Mouse (Mus musculus) embryonic facial prominence, embryonic 15.5 days (tissue): ENCODE results near the gene Mcu. TPM values are rescaled to one million over a fixed set of nuclear protein-coding genes. Genes with fewer than 3 reads are reported as not detected.

Experiments used
- ATAC-seq: fragments of 200-750 bp; cut with Nextera tagmentation; 2 replicates; pipeline ENCODE4 v1.8.0; 2017; ENCODE audit warnings: low read depth, moderate TSS enrichment; ENCODE audit not compliant: insufficient number of reproducible peaks, low FRiP score, low TSS enrichment
- H3K27ac ChIP-seq: fragments of 300-500 bp; sonication (generic); replicated peaks from 2 replicates; pipeline ENCODE4 v1.5.1; 2015; ENCODE audit warnings: mild to moderate bottlenecking, inconsistent platforms
- H3K27me3 ChIP-seq: fragments of 300-500 bp; sonication (generic); 2 replicates; pipeline ENCODE4 v1.6.1; 2015; ENCODE audit warnings: inconsistent platforms
- H3K36me3 ChIP-seq: fragments of 300-500 bp; sonication (generic); 2 replicates; pipeline ENCODE4 v1.6.1; 2015; ENCODE audit warnings: mild to moderate bottlenecking, inconsistent platforms
- H3K4me1 ChIP-seq: fragments of 300-500 bp; sonication (generic); 2 replicates; pipeline ENCODE4 v1.6.1; 2015; ENCODE audit warnings: inconsistent platforms
- H3K4me2 ChIP-seq: fragments of 300-500 bp; sonication (generic); replicated peaks from 2 replicates; pipeline ENCODE4 v1.6.1; 2015; ENCODE audit warnings: mild to moderate bottlenecking, inconsistent platforms
- H3K4me3 ChIP-seq: fragments of 300-500 bp; sonication (generic); replicated peaks from 2 replicates; pipeline ENCODE4 v1.5.1; 2015; ENCODE audit warnings: mild to moderate bottlenecking, inconsistent platforms
- H3K9ac ChIP-seq: fragments of 300-500 bp; sonication (generic); 2 replicates; pipeline ENCODE4 v1.6.1; 2015; ENCODE audit warnings: inconsistent platforms
- H3K9me3 ChIP-seq: fragments of 300-500 bp; sonication (generic); replicated peaks from 2 replicates; pipeline ENCODE4 v1.6.1; 2016; ENCODE audit warnings: inconsistent platforms
- WGBS: fragments of 180-500 bp; shearing (Covaris S2); methylation state at CpG from one replicate; pipeline ENCODE4 v1.1.7; 2015; 5-methylcytosine and 5-hydroxymethylcytosine counted together
- polyA plus RNA-seq: library from polyadenylated mRNA; unstranded; fragments of >200 nt; fragmentation: Nextera tagmentation; extraction: Ambion mirVana; gene quantifications from 2 replicates; pipeline ENCODE4 v1.2.1, GENCODE M21; 2015

Gene Mcu
- polyA plus RNA-seq, 1 experiment from 2014 or later = 40.7 TPM

DNA sequence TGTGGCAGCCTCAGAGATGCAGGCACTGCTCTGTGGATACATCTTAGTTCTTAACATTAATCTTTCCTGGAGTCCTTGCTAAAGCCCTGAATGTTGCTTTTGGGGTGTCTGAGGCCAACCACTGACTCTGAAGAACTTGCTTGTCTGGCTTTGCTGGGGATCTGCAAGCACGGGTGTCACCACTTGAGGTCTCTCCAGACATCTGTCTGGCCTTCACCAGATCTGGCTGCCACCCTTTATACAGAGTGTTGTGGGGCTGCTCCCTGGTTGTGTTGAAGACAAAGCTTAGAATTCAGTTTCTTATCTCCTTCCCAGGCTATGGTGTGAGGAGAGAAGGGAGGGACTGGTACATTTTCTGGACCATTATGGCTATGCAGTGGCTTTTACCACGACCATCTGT is 122.4 kb downstream of the Mcu start:
- Histone ChIP-seq H3K9me3 (no peaks in the 10 kb centered on the region), H3K27me3 (no peaks in the 10 kb centered on the region), H3K9ac (no peak overlapping the region), H3K4me3 (no peak overlapping the region), H3K27ac (no peak overlapping the region), H3K4me2 (no peak overlapping the region), H3K36me3 (no peaks in the 10 kb centered on the region), H3K4me1 (no peaks in the 10 kb centered on the region)
- 50% methylated on average over 2 of the region's 2 CpGs for WGBS
- no peak for ATAC-seq

DNA sequence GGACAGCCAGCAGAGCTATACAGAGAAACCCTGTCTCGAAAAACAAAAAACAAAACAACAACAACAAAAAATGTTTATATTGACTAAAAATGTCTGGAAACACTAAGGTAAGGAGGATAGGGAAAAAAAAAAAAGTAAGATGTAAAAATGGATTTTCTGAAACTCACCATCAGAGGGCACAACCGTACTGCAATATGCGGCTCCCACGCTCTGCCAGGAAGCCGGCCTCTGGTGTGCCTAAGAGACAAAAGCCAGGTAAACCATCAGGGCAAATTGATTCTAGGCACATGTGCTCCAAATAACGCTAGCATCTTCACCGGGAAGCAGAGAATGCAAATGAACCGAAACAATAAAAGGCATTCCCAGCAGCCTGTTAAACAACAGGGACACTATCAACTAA is 125.6 kb downstream of the Mcu start:
- ATAC-seq = no peak

DNA sequence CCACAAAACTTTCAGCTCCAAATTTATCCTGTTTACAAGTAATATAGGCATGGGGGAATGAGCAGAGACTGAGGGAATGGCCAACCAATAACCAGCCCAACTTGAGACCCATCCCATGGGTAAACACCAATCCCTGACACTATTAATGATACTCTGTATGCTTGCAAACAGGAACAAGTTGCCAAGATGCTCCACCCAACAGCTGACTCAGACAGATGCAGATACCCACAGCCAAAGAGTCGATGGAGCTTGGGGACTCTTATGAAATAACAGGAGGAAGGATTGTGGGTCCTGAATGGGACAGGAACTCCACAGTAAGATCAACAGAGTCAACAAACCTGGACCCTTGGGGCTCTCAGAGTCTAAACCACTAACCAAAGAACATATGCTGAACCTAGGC is 127.1 kb downstream of the Mcu start:
- Histone ChIP-seq H3K4me1 (no peaks in the 10 kb centered on the region), H3K9ac (no peak overlapping the region), H3K27ac (no peak overlapping the region), H3K36me3 (peaks cover 3% of the 10 kb centered on the region; the same call in 1 of the 2 replicates), H3K4me3 (no peak overlapping the region), H3K27me3 (no peaks in the 10 kb centered on the region), H3K4me2 (no peak overlapping the region), H3K9me3 (no peaks in the 10 kb centered on the region)
- no peak for ATAC-seq
- WGBS = 79% methylated on average over 1 of the region's 1 CpGs

More for the DNA sequence above, 125.6 kb downstream of the Mcu start:
- Histone ChIP-seq H3K27me3 (no peaks in the 10 kb centered on the region), H3K4me3 (no peak overlapping the region), H3K9me3 (no peaks in the 10 kb centered on the region), H3K27ac (no peak overlapping the region), H3K4me2 (no peak overlapping the region), H3K9ac (no peak overlapping the region), H3K36me3 (peaks cover 3% of the 10 kb centered on the region; the same call in 1 of the 2 replicates), H3K4me1 (no peaks in the 10 kb centered on the region)
- WGBS = 81% methylated on average over 8 of the region's 8 CpGs

DNA sequence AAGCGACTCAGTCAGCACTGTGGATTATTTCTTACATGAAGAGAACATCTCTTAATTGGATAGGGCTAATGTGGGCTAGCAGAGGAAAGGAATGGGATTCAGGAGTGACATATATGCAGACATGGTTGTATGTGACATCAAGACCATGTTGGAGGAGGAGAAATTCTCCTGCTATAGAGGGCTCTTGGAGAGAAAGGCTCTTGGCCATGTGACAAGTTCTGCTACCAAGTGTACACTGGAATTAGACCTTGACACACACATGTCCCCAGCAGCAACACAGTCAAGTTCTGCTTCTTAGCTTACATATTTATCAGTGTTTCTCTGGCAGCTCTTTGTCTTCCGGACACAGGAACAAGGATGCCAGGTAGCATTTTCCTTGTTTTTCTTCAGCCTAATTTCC is 129.1 kb downstream of the Mcu start:
- peaks cover 3% of the 10 kb centered on the region; the same call in 1 of the 2 replicates for H3K36me3 ChIP-seq
- H3K27me3 ChIP-seq = no peaks in the 10 kb centered on the region
- H3K4me1 ChIP-seq = no peaks in the 10 kb centered on the region
- no peak overlapping the region for H3K4me2 ChIP-seq
- no peak for ATAC-seq
- no peak overlapping the region for H3K4me3 ChIP-seq
- no peak overlapping the region for H3K27ac ChIP-seq
- 90% methylated on average over 2 of the region's 2 CpGs for WGBS
- H3K9ac ChIP-seq = no peak overlapping the region
- no peaks in the 10 kb centered on the region for H3K9me3 ChIP-seq

DNA sequence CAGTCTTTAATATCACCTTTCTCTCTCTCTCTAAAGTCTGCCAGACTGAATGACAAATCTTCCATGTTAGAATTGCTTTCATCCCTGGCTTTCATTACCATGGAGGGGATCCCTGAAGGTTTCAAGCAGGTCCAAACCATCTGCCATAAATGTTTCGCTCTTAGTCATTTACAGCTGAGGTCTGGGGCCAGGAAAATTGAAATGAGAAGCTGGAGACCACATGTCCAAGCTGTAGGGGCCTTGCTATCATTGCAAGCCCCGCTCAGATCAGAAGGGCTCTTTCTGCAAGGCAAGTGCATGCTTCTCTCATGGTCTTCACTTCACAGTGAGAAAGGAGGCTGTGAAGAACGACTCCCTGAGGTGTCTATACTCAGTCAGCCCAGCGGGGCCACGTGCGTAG is 132.2 kb downstream of the Mcu start:
- 0 out of 2 replicates have a peak, but pooled peaks have one; percentile 39 for ATAC-seq
- H3K36me3 ChIP-seq = peaks cover 3% of the 10 kb centered on the region; the same call in 1 of the 2 replicates
- H3K9ac ChIP-seq = no peak overlapping the region
- H3K4me3 ChIP-seq = no peak overlapping the region
- H3K4me2 ChIP-seq = no peak overlapping the region
- H3K9me3 ChIP-seq = no peaks in the 10 kb centered on the region
- WGBS = 68% methylated on average over 6 of the region's 6 CpGs
- no peaks in the 10 kb centered on the region for H3K27me3 ChIP-seq
- H3K27ac ChIP-seq = no peak overlapping the region
- H3K4me1 ChIP-seq = no peaks in the 10 kb centered on the region

DNA sequence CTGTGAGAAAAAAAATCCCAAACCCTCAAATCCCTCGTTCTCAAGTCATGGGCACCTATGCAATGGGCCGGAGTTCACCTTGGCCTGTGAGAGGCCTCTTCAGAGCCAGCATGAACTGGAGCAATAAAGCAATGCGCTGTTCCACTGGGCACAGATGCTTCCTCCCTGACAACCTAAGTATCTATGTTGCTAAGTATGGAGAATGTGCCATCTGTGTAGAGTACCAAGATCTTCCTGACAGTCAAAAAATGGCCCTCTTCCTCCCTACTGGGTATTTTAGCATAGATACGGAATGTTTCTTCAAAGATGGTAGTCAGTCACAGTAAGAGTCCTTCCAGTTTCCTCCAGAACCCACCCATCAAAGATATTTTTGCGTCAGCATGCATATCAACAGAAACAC is 135.1 kb downstream of the Mcu start:
- no peak for ATAC-seq
- H3K4me3 ChIP-seq = no peak overlapping the region
- 0 out of 2 replicates have a peak, but pooled peaks cover 2% of the 10 kb centered on the region for H3K36me3 ChIP-seq
- no peaks in the 10 kb centered on the region for H3K4me1 ChIP-seq
- no peak overlapping the region for H3K9ac ChIP-seq
- no peak overlapping the region for H3K4me2 ChIP-seq
- H3K27me3 ChIP-seq = no peaks in the 10 kb centered on the region
- 95% methylated on average over 5 of the region's 5 CpGs for WGBS
- no peaks in the 10 kb centered on the region for H3K9me3 ChIP-seq
- H3K27ac ChIP-seq = no peak overlapping the region

DNA sequence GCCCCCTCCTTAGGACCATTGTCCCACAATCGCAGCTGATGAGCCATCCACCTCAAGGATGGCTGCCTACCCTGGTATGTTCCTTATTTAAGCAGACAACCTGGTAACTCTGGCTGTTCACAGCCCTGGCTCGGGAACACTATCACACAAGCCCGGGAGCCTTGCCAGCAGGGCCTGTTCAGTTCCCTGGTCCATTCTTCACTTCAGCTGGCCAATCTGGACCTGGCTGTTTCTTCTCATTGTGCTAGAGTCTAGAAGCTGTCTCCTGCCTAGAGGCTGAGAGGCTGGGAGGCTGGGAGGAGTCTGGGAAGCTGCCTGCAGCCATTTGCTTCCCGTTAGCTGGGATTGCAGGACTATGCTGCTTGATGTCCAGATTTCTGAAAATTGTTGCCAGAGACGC is 146.0 kb downstream of the Mcu start:
- Histone ChIP-seq H3K4me3 (no peak overlapping the region), H3K4me1 (0 out of 2 replicates have a peak, but pooled peaks cover 4% of the 10 kb centered on the region), H3K27me3 (no peaks in the 10 kb centered on the region), H3K9ac (no peak overlapping the region), H3K4me2 (no peak overlapping the region), H3K9me3 (no peaks in the 10 kb centered on the region), H3K27ac (no peak overlapping the region), H3K36me3 (no peaks in the 10 kb centered on the region)
- no peak for ATAC-seq
- WGBS = 60% methylated on average over 5 of the region's 5 CpGs

DNA sequence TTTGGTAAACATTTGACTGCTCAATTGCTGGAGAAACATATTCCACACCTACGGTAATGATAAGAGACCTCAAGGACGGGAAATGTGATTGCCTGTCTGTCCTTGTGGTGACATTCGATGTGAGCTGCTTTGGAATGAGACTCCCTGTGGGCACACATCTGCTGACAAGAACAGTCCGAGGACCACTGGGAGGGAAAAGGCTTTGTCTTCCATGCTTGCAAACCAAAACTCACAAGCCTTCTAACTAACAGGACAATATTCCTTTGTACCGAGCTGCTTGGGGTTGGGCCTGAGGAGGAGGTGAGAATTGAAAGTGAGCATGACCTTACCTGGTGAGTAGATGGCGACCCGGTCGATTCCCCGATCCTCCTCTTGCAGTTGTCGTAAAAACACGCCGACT is 149.2 kb downstream of the Mcu start:
- WGBS = 85% methylated on average over 12 of the region's 12 CpGs
- H3K4me1 ChIP-seq = 0 out of 2 replicates have a peak, but pooled peaks cover 4% of the 10 kb centered on the region
- no peak overlapping the region for H3K4me2 ChIP-seq
- no peak overlapping the region for H3K4me3 ChIP-seq
- no peak overlapping the region for H3K27ac ChIP-seq
- H3K9me3 ChIP-seq = no peaks in the 10 kb centered on the region
- no peaks in the 10 kb centered on the region for H3K36me3 ChIP-seq
- H3K27me3 ChIP-seq = no peaks in the 10 kb centered on the region
- no peak overlapping the region for H3K9ac ChIP-seq
- ATAC-seq = no peak

DNA sequence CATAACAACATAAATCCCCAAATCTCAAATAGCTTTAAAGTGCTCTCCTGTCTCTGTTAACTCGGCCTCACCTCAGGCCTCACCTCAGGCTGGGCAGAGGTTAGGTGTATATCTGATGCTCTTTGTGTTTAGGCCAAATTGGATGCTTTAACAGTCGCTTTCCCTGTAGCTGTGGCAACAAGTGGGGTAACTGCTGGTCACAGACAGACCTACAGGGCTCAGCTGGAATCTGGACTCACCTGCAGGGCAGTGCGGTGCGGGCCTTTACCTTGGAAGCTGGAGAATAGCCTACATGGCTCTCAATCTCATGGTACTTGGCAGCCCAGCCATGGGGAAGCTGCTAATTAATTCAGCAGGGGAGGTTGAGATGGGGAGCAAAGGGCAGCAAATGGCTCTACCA is 149.9 kb downstream of the Mcu start:
- no peaks in the 10 kb centered on the region for H3K36me3 ChIP-seq
- H3K27me3 ChIP-seq = no peaks in the 10 kb centered on the region
- 0 out of 2 replicates have a peak, but pooled peaks cover 4% of the 10 kb centered on the region for H3K4me1 ChIP-seq
- H3K4me2 ChIP-seq = no peak overlapping the region
- H3K27ac ChIP-seq = no peak overlapping the region
- ATAC-seq = no peak
- 63% methylated on average over 4 of the region's 4 CpGs for WGBS
- no peak overlapping the region for H3K4me3 ChIP-seq
- no peaks in the 10 kb centered on the region for H3K9me3 ChIP-seq
- H3K9ac ChIP-seq = no peak overlapping the region

DNA sequence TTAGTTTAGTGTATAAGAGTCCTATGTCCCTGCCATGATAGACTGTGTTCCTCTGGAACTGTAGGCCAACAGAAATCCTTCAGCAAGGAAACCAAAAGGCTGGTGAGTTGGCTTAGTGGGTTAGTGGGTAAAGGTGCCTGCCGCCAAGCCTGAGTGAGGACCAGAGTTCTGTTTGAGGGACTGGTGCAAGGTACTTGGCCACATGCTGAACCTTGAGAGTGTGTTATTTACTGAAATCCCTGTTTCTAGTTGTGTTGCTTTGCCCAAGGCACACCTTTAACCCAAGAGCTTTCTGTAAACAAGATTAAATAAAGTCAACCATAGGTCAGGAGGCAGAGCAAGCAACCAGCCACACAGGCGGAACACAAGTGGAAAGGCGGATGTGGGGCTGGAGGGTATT is 150.9 kb downstream of the Mcu start:
- Histone ChIP-seq H3K27me3 (no peaks in the 10 kb centered on the region), H3K9me3 (no peaks in the 10 kb centered on the region), H3K4me1 (0 out of 2 replicates have a peak, but pooled peaks cover 2% of the 10 kb centered on the region), H3K27ac (no peak overlapping the region; the same call in 1 of the 2 replicates), H3K4me2 (no peak overlapping the region), H3K36me3 (no peaks in the 10 kb centered on the region), H3K9ac (no peak overlapping the region), H3K4me3 (no peak overlapping the region)
- 74% methylated on average over 3 of the region's 3 CpGs for WGBS
- no peak for ATAC-seq

DNA sequence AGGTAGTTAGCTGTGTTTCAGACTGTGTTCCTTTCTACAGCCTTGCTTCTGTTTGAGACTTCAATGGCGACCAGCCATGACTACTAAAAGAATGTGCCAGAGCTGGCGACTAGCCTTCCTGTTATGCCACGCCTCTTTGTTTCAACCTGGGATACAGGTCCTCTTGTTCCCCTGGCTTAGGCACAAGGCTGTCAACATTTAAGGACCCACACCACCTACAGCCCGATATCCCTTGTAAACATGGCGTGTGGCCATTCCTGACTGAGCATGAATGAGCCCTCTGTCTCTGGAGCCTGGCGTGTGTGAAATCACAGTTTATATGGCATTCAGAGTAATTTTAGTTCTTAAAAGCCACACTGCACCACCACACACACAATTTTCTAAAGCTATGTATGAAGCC is 154.2 kb downstream of the Mcu start:
- Histone ChIP-seq H3K4me1 (no peaks in the 10 kb centered on the region), H3K36me3 (no peaks in the 10 kb centered on the region), H3K4me3 (no peak overlapping the region), H3K9ac (no peak overlapping the region), H3K9me3 (no peaks in the 10 kb centered on the region), H3K27ac (0 out of 2 replicates have a peak overlapping the region, but pooled peaks have one; percentile 28), H3K27me3 (no peaks in the 10 kb centered on the region), H3K4me2 (no peak overlapping the region)
- 0 out of 2 replicates have a peak, but pooled peaks have one; percentile 47 for ATAC-seq
- 72% methylated on average over 6 of the region's 6 CpGs for WGBS

DNA sequence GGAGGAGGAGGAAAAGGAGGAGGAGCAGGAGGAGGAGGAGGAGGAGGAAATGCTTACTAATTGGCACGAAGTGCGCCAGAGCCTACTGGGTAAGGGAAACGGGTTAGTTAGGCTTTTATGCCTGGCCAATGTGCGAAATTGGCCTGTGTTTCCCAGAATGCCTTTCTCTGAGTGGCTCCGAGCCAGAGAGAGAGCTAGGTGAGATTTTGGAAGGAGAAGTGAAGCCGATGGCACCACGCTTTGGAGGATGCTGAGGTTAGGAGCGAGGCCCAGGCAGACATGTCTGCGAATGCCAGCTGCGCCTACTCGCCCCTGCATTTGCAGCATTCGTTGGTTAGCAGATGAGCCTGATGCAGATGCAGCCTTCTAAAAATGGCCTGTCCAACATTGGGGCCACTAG is 156.7 kb downstream of the Mcu start:
- no peak overlapping the region for H3K27ac ChIP-seq
- 89% methylated on average over 12 of the region's 12 CpGs for WGBS
- H3K4me1 ChIP-seq = no peaks in the 10 kb centered on the region
- ATAC-seq = no peak
- no peaks in the 10 kb centered on the region for H3K27me3 ChIP-seq
- H3K36me3 ChIP-seq = 0 out of 2 replicates have a peak, but pooled peaks cover 3% of the 10 kb centered on the region
- no peak overlapping the region for H3K4me2 ChIP-seq
- H3K9ac ChIP-seq = no peak overlapping the region
- H3K4me3 ChIP-seq = no peak overlapping the region
- H3K9me3 ChIP-seq = no peaks in the 10 kb centered on the region
